Mouse (Mus musculus): ENCODE data around the gene Junb.

GRCm38 (mm10) chr8:84944478-84945160 lies 33.9 kb downstream of the Junb start:
- no peak for TF ChIP-seq CTCF (IDR thresholded peaks at IDR 0.05; ENCODE audit: borderline replicate concordance, control insufficient read depth, extremely low read depth, insufficient read depth, low read length, poor library complexity)
- TF ChIP-seq POLR2A (IDR thresholded peaks at IDR 0.05; ENCODE audit: control insufficient read depth, extremely low read depth, insufficient read depth, low read length, poor library complexity), result no peak

Measured in thymus, adult 2 months (tissue).